Mouse (Mus musculus) cerebellum, adult (tissue): ENCODE measurements around the gene Ung.

Experiments used
- ATAC-seq: cut with Nextera tagmentation; 2 replicates; pipeline ENCODE4 v1.9.2; 2017; ENCODE audit warnings: mild to moderate bottlenecking, moderate library complexity, mixed read lengths; ENCODE audit not compliant: insufficient number of reproducible peaks, low FRiP score, low TSS enrichment

Ung gene

DNA sequence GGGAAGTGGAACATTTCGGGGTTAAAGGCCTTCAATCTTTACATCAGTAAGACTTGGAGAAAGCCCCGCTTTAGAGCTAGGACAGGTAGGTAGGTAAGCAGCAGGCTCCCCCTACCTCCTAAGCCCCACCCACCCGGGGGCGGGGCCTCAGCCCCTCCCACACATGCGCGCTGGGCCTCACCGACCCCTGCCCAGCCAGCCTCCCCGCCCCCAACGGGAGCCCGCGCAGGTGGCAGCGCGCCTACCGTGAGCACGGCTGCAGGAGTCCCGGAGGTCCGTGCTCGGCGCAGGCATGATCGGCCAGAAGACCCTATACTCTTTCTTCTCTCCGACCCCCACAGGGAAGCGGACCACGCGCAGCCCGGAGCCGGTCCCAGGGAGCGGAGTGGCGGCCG lies at the start of gene Ung:
Gene Ung, plus strand, starts transcription at position 176 of the 395 bp plus-strand sequence.
- no peak for ATAC-seq

DNA sequence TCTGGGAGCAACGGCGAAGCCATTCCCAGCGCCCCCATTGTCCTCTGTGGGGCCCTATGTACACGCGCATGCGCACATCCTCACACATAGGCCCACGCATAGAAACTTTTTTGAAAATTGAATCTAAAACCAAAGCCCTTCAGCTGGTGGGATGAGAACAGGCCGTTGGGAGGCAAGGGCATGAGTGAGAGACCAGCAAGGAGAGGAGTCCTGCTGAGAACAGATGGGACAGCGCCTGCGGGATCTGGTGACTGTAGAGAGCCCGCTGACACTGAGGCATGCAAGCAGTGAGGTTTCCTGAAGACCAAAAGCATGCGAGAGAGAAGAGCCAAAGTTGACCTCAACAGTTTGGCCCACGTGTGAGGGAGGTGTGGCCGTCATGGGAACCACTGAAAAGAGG lies 44.7 kb upstream of the Ung start:
- peak; percentile 58; the same call in 1 of the 2 replicates for ATAC-seq

DNA sequence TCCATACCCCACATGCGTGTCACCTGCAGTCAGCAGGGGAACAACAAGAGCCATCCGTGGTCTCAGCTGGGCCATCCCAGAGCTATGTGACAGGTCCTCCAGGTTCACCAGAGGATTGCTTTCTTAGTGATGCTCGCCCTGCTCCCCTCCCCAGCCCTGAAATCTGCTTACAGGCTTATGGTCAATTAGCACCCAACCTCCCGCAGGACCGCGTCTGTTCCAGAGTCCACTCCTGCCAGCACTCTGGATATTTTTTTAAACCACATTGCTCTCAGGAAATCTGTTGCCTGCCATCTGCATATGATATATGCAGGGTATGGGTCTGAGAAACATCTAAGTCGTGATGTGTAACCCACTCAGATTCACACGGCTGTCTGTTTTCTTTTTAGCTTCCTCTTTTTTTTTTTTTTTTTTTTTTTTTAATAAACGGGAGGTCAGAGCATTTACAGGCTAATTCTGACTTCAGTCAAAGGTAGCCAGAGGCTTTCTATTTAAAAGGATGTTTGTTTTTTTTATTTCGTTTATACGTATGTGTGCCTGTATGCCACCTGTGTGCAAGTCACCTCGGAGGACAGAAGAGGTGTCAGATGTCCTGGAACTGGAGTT lies 42.2 kb upstream of the Ung start:
- ATAC-seq = peak; percentile 28; the same call in 1 of the 2 replicates

DNA sequence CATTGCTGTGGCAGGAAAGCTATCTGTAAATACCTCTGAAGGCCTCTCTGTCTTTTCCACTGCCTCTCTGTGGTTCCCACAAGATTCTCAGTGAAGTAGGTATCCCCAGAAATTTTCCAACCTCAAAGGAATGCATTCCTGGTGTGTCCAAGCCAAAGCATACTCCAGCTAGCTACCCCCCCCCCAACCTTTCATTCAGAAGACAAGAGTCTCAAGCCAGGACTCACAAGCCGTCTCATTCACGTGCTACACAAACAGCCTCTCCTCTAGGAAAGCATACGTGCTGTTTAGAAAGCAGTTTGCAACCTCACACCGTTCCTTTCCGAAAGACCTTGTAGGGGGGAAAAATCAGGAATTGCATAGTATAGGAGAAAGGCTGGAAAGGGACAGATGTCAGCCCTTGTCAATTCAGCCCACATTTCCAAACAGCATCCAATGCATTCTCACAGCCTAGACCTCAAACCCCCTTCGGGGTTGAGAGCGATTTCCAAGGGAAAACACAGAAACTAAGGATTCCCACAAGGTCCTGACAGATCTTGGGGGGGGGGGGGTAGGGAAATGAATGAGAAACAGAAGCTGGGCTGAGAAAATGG lies 39.7 kb upstream of the Ung start:
- no peak for ATAC-seq

DNA sequence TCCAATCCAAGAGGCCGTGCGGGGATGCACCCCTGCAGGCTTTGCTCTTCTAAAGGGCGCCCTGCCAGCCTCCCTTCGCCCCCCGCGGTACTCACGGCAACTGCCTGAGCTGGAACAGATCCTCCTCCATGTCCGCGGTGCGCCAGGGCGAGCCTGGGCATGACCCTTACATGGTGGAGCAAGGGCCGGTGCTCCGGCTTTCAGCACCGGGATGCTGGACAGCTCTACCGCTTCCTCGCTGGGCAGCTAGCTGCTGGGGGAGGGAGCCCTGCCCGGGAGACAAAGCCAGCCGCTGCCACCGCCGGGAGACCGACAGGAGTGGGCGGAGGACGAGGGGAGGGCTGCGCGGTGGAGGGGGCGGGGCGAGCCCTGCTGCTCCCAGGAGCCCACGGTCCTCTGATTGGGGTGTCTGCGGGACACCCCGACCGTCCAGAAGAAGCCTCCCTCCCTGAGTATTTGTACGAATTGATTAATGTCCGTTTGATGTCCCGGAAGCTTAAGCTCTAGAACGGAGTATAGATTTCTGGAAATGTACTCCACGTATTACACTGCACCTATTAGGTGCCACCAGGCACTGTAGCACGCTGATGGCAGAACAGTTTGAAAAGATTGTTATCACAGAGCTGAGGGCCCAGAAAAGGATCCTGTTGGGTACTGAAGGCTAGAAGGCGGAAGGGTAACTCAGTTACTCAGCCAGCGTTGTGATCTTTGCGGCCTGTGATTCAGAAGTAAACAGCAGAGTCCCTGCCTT lies 39.0 kb upstream of the Ung start, which contains the start of gene Svop:
Gene Svop, minus strand, starts transcription at position 514 of the 751 bp plus-strand sequence.
- peak; percentile 71; the same call in 1 of the 2 replicates for ATAC-seq

DNA sequence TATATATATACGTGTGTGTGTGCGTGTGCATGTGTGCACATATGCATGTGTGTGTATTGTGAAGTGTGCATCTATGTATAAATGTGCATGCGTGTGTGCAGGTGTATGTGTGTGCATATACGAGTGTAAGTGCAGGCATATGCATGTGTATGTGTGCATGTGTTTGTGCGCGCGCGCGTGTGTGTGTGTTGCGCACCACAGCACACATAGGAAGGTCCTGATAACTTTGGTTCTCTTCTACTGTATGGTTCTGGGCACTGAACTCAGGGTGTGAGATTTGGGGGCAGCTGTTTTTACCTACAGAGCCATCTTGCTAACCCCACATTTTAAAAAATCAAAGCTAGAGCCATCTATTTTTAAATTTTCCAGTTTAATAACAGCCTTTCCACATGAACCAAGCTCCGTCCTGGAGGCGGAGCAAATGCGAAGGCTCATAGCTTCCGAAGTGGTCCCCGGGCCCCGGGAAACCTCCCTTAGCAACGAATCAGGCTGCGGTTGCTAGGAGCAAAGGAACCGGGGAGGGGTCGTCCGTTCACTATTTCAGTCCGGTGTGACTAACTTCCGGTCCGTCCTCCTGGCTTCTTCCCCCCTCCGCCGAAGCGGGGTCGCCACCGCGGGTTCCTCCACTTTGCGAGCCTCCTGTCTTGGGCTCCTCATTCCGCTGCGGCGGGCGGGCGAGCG lies 30.3 kb upstream of the Ung start:
- peak; percentile 77 for ATAC-seq

DNA sequence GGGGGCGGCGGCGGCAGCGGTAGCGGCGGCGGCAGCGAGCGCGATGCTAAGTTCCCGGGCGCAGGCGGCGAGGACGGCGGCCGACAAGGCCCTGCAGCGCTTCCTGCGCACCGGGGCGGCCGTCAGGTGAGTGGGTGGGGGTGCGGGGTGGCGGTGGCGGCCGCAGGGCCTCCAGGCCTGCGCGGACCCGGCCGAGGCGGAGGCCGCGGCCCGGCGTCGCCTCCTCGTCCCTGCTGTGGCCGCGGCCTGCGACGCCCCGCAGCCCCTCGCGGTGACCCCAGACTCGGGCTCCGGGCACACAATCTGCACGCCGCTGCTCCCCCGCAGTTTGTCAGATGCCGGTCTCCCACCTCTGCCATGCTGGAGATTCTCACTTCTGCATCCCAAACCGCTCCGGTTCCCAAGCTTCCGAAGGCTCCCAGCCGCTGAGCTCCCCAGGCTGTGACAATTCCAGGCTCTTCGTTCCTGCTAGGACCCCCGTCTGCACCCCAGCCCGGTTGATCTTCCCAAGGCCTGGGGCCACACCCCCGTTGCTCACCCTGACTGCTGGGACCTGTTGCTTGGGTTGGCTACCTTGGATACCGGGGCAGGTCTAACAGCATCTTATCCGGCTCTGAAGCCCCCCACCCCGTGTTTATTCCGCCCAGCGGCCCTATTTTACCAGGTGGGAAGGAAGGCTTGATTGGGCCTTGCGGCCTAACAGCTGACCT lies 29.6 kb upstream of the Ung start:
- ATAC-seq = peak; percentile 11; the same call in 1 of the 2 replicates

DNA sequence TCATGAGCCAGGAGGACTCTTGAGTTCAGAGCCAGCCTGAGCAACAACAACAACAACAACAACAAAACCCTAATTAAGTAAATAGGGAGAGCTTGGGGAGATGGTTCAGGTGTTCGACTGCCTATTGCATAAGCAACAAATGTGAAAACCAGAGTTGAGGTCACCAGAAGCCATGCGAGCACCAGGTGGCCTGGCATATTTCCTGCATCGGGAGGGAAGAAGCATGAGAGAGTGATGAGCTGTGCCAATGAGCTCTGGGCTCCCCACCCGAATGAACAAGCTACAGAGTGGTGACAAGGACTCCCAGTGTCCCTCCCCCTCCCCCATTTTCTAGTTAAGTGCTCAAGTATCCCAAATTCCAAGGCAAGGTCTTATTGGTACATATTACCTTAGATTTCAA lies 28.3 kb upstream of the Ung start:
- ATAC-seq = no peak

DNA sequence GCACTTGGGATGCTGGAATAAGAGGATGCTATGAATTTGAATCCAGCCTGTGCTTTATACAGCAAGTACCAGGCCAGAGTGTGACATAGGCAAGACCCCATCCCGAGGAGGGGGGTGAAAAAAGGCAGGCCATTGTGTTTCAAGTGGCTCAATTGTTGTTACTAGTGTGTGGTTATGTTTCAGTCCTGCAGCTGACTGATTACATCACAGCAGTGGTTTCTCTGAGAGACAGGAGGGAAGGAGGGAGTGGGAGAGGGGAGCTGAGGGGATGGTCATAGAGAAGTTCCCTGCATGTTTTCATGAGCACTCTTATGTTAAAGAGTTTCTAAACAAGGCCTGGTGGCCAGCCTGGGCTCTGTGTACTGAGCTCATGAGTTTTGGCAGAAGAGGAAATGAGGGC lies 27.4 kb upstream of the Ung start:
- no peak for ATAC-seq

DNA sequence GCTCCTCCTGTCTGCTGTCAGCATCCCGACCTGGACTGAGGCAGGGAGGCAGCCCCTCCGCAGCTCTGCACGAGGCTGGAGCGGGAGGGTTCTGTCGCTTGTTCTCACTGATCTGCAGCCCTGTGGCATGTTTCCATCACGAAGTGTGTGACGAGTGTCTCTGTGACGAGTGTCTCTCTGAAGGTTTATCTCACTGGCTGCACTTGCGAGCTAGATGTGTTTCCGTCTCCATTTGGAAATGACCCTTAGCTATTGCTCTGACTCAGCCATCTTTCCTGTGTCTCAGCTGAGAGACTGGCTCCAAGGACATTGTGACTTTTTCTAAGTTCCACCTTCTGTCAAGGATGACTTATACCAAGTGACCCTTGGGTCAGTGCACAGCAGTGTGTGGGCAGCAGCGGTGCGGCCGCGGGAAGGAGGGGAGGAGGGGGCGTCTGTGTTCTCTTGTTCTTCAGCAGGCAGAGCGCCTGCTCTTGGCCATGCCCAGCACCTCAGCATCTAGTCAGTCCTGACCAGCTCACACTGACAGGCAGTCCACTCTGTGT lies 23.7 kb upstream of the Ung start:
- no peak for ATAC-seq

DNA sequence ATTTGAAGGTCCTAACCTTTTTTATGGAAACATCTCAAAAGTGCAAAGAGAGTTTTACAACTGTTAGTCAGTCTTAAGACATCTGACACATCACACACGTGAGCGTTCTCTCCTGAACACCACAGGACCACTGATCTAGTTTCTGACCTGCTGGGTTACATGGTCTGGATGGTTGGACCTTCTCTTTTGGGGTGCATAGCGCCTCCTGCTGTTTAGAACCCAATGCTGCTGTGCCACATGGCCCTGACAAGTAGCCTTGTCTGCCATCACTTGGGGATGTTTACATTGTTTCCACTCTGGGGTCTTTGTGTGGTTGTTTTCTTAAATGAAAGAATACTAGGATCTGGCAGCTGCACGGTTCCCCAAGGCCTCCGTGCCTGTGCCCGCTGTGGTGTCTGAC lies 16.9 kb upstream of the Ung start:
- no peak for ATAC-seq

DNA sequence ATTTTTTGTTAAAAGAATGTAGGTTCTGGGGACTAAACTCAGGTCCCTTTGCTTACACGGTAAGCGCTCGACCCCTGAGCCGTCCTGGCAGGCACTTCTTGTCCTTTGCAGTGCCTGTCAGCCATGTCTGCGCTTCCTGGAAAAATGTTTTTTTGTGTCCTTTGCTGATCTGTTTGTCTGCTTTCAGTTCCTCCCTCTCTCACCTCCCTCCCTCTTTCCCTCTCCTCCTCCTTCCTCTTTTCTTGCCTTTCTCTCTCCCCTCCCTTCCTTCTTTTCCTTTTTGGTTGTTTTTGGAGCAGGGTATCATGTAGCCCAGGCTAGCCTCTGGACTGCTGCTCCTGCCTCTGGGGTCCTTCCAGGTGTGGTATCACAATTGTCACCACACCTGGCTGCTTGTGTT lies 15.2 kb upstream of the Ung start:
- no peak for ATAC-seq

DNA sequence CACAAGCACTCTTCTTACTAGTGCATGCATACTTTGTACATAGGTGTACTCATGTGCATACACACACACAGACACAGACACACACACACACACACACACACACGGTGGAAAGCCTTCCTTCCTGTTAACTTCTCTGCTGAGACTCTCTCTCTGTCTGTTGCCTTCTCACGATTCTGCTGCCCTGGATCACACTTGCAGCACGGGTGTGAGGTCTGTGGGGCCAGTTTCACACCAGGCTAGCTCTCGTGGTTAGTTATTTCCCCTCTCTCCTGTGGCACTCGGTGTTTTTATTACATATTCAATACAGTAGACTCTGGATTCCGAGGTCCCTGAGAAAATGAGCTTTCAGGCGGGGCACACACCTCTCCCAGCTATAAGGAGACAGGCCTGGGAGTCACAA lies 13.6 kb upstream of the Ung start:
- ATAC-seq = no peak

DNA sequence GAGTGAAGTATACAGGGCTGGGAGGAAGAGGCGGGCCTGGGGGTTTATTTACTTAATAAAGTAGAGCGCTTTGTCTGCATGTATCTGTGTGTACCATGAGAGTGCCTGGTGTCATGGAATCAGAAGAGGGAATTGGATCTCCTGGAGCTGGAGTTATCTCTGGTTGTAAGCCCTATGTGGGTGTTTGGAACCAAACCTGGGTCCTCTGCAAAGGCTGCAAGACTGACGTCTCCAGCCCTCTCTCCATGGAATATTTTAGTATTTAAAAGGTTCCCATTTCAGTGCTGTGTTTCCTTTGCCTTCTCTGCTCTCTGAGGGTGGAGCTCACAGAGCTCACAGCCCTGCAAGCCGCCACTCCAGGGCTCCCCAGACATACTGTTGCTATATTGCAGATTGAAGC lies 10.4 kb upstream of the Ung start:
- no peak for ATAC-seq

DNA sequence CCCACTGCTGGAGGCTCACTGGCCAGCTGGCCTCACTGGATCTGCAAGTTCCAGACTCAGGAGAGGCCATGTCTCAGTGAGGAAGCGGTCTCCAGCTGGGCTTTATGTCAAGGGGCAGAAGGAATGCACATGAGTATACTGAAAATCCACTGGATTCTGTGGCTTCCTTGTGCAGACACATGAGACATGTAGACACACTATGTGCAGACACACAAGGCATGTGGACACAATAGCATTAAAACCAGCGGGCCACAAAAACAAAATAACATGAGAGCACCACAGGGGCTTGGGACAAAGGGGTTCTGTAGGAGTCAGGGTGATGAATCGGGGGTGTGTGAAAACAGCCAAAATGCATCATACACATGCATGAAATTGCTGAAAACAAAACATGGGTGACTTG lies 4.2 kb upstream of the Ung start:
- no peak for ATAC-seq

DNA sequence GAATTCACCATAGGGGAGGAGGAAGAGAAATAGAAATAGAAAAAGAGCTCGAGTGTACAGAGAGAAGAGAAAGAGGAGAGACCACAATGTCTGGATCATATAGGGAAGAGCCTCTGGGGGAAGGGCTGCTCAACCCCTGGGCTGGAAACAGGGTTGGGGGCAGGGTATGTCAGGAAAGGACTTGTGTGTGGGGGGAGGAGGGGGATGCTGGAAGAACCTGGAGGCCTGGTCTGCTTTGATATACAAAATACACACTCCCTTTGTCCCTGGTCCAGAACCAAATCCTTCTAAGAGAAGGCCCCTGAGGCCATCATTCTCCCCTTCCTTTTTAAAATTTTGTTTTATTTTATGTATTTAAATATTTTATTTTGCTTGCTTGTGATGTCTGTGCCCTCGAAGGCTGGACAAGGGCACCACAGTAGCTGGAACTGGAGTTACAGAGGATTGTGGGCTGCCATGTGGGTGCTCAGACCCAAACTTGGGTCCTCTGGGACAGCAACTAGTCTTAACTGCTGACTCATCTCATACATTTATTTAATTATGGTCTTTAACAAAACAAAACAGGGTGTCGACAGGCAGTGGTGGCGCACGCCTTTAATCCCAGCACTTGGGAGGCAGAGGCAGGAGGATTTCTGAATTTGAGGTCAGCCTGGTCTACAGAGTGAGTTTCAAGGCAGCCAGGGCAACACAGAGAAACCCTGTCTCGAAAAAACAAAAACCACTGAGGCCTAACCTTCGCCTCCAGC lies 3.5 kb upstream of the Ung start:
- no peak for ATAC-seq

DNA sequence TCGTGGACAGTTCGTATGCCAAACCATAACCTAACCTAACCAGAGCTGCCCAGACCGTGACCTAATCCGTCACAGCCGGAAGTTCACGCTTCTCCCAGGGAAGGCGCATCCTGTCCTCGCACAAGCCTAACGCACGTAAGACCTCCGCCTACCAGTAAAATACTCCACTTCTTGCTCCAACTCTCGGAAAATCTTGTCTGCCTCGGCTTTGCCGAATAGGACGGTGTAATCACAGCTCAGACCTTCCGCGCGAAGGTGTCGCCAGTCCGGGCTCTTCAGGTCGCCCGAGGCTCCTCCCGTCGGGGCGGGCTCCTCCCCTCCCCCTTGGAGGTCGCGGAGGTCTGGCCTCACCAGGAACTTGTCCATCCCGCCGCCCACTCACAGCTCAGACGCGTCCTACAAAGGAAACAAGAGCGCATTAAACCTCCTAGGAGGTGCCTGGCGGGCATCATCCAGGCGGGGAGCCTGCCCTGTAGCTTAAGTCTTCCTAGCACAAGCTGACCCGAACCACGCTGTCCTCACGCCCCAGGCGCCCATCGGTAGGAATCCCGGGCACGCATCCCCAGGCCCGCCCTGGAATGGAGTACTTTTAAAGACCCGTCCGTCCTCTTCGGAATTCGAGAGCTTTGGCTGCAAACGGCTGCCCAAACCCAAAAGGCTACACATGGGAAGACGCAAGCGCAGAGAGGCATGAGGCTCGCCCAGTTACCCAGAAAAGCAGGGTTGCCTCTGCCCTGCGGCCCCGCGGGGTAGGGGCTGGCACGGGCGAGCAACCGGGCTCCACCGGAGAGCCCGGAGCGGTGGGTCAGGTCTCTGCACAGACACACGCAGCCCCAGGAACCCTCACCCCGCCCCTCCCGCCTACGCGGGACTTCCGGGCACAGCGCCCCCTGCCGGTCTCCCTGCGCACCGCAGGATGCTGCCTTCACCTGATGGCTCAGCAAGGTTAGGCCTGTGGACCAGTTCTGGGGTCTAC lies 2.5 kb upstream of the Ung start, which contains the start of gene Alkbh2:
Gene Alkbh2, minus strand, starts transcription at position 845 of the 976 bp plus-strand sequence.
- peak; percentile 38; the same call in 1 of the 2 replicates for ATAC-seq

DNA sequence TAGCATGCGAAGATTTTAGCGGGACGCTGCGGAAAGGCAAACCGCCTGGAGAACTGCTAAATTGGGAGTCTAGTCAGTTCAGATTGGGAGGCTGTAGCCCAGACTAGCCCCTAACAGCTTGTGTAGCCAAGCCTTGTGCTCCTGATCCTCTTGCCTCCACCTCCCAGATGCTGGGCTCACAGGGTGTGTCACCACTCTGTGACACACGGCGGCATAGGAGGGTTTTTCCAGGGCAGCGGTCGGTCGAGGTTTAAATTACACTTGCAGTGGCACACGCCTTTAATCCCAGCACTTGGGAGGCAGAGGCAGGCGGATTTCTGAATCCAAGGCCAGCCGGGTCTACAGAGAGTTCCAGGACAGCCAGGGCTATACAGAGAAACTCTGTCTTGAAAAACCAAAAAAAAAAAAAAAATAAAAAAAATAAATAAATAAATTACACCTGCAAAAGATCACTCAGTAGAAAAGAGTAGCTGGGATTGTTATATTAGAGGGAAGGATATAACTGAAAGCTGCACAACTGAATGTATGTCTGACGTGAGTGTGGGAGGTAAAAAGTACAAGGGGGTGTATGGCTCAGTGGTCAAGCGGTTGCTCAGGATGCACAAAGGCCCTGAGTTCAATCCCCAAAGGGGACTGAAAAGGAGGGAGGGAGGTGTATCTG lies 506 bp upstream of the Ung start:
- no peak for ATAC-seq
